Mouse (Mus musculus) cerebellum, postnatal 25 days (tissue): Measurements from ENCODE around the gene Rdh7.
A peak's percentile ranks its signal among the peaks of the same experiment; 100 is the strongest.
"Not testable (repeated sequence)": the region's sequence is repeated elsewhere in the genome, so short reads cannot be mapped to it uniquely, and the experiment has no call there.

Source experiments
- DNase-seq, 2 experiments: peaks; one replicate each; pipeline ENCODE4 v3.0.0; 2021; ENCODE audit warnings: mixed read lengths in 2 of 2

Rdh7 gene

GRCm38 (mm10) chr10:127893163-127894022 lies 4.8 kb upstream of the Rdh7 start:
- not testable (repeated sequence) for DNase-seq

- no peak for DNase-seq
Observed at GRCm38 (mm10) chr10:127891481-127891880, 2.9 kb upstream of the Rdh7 start.

GRCm38 (mm10) chr10:127886971-127887370 lies 1.6 kb downstream of the Rdh7 start:
- no peak for DNase-seq

DNA sequence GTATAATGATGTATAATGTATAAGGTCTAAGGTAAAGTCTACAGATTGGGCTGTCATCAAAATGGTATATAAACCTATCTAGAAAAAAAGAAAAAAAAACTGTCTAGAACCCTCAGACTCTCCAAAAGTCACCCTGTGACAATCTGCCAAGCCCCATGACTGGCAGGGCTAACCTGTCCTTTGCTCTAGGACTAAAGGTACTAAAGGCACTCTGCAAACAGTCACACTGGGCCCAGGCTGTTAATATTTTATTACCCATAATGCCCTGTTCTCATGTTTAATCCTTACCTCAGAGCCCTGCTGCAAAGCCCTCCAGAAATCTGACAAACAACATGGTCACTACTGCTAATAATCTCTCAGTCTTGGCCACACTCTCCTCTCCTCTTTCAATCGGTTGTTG lies 2.1 kb downstream of the Rdh7 start:
- no peak for DNase-seq

DNA sequence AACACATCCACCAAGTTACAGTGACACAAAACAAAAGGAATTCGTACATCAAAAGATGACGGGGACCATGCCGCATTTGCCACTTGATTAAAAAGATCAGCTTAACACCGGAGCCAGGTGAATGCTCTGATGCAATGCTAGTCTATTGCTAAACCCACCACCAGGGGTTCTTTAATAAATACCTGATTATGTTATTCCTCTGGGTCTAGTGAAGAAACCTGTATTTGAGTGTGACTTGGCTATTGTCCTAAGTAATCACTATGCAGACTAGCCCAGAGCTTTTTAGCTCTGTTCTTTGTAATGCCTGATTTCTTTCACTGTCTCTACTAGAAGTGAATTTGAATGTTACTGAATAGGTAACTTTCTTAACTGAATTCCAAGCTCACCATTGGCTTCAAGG lies 7.6 kb downstream of the Rdh7 start:
- no peak for DNase-seq

- DNase-seq, result peak in 1 of 2 experiments; percentile 23
Observed at GRCm38 (mm10) chr10:127879155-127879688, 9.4 kb downstream of the Rdh7 start.

DNA sequence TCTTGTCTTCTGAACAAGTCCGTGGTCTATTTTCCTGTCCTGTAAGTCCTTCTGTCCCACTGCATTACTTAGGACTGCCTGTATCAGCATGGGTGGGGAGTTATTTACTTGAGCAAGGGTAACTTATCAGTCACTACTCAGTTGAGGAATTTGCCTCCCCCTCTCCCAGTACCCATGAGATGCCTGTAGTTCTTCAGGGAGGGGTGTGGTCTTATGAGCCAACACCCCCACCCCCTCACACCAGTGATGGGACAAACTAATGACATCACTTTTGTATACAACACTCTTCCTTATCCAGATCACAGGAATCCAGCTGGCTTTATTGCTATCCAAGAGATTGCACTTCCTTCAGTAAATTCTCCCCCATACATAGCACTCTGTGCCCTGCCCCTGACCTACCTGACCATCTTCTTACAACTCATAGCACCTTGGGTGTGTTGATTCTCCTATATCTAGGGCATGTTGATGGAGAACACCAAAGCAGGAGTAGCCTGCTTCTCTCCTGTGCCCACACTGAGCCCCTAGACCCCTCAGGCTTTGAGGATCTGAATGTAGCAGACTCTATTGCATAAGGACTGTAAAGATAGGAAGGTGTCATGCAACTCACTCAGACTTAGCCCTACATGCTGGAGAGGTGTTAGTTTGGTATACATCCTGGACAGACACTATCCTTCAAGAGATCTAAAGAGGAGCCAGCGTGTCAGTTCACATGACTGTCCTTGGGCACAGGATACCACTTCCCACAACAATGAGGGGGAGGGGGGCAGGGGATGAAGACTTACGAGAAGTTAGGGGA lies 10.2 kb downstream of the Rdh7 start:
- no peak for DNase-seq

DNA sequence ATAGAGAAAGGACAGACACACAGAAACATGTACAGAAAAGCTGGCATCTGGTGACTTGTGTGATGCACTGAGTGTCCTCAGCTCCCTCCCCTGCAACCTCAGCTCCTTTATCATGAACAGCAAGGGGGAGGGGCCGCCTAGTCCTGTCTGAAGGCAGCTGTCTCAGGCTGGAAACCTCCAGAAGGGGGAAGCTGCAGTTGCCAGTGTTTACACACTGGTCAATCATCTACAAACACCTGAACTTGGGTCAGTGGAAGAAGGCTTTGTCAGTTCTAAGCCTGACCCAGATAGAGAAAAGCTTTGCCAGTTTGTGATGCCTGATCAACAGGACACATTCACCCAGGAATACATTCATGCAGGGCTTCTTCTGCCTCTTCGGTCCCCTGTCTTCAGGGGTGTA lies 10.9 kb downstream of the Rdh7 start:
- no peak for DNase-seq

DNA sequence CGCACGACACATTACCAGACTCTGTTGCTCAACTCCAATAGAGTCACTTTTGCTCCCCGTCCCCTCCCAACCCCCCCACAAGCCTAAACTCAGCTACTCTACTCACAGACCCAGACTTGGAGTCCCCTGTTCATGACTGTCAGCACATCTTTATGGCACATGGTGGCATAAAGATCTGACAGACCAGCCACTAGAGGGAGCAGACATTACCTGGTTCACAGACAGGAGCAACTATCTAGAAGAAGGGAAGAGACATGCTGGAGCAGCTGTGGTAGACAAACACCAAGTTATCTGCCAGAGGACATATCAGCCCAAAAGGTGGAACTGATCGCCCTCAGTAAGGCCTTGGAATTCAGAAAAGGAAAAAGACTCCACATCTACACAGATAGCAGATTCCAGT lies 16.1 kb downstream of the Rdh7 start:
- no peak for DNase-seq

GRCm38 (mm10) chr10:127866232-127866631 lies 22.4 kb downstream of the Rdh7 start, which contains the start of gene Rdh16f2:
TSS of gene Rdh16f2 (plus strand) at chr10:127866474.
- DNase-seq, result no peak

DNA sequence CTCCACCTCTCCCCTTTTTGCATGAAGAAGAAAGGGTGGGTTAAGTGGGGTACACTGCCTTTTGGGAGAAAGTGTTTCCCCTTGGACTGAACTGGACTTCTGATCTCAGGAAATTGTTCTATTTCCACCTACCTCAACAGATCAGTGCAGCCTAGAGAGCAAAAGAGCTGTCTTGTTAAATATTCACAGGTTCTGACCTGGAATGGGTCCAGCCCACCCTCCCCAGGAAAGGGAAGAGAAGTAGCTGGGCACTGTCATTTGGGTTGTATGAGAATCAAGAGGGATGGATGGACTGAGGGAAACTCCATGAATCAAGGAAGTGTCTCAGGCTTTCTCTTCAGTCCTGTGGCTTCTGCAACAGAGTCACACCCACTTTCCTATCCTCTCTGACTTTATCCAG lies 23.7 kb downstream of the Rdh7 start:
- no peak for DNase-seq

- DNase-seq, result peak; percentile 36 to 73
Observed at GRCm38 (mm10) chr10:127856376-127856775, 32.2 kb downstream of the Rdh7 start.

- DNase-seq, result no peak
Observed at GRCm38 (mm10) chr10:127849628-127850027, 39.0 kb downstream of the Rdh7 start, which contains the start of gene Rdh19. TSS of gene Rdh19 (plus strand) at chr10:127849928.

DNA sequence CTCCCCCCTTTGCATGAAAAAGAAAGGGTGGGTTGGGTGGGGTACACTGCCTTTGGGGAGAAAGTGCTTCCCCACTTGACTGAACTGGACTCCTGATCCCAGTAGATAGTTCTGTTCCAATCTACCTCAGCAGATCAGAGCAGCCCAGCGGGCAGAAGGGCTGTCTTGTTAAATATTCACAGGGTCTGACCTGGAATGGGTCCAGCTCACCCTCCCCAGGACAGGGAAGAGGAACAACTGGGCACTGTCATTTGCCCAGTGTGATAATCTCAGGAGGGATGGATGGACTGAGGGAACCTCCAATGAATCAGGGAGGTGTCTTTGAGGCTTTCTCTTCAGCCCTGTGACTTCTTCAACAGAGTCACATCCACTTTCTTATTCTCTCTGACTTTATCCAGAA lies 40.5 kb downstream of the Rdh7 start:
- no peak for DNase-seq

GRCm38 (mm10) chr10:127845945-127846344 lies 42.7 kb downstream of the Rdh7 start:
- not testable (repeated sequence) for DNase-seq

- no peak for DNase-seq
Observed at GRCm38 (mm10) chr10:127840776-127841175, 47.8 kb downstream of the Rdh7 start.

GRCm38 (mm10) chr10:127838539-127838938 lies 50.1 kb downstream of the Rdh7 start:
- DNase-seq, result no peak

- DNase-seq, result not testable (repeated sequence)
Observed at GRCm38 (mm10) chr10:127837793-127838192, 50.8 kb downstream of the Rdh7 start.

DNA sequence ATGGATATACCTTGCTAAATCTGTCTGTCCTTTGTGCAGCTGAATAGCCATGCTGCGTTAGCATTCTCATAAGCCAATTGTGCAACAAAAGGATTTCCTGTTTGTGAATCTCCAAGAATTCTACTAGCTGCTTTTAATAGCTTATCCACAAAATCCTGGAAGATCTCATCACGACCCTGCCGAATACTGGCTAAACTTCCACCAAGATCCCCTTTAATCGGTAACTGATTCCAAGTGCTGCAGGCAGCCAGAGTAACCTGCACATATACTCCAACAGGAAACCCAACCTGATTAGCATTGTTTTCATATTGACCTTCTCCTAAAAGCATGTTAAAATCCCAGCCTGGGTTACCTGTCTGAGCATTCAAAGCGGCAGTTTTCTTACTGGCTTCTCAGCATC lies 53.3 kb downstream of the Rdh7 start:
- no peak for DNase-seq

GRCm38 (mm10) chr10:127834186-127834585 lies 54.4 kb downstream of the Rdh7 start:
- not testable (repeated sequence) for DNase-seq
